Mouse (Mus musculus): ENCODE measurements around the gene Krtap19-9b.

Krtap19-9b gene

GRCm38 (mm10) chr16:88932165-88932564, at the start of gene Krtap19-9b:
TSS of gene Krtap19-9b (minus strand) at chr16:88932265.
- DNase-seq (ENCODE audit: low read depth): no peak

- no peak for DNase-seq (ENCODE audit: low read depth)
Observed at GRCm38 (mm10) chr16:88962773-88963172, 30.7 kb upstream of the Krtap19-9b start, which contains the start of gene Krtap16-3. TSS of gene Krtap16-3 (minus strand) at chr16:88962873.

DNA sequence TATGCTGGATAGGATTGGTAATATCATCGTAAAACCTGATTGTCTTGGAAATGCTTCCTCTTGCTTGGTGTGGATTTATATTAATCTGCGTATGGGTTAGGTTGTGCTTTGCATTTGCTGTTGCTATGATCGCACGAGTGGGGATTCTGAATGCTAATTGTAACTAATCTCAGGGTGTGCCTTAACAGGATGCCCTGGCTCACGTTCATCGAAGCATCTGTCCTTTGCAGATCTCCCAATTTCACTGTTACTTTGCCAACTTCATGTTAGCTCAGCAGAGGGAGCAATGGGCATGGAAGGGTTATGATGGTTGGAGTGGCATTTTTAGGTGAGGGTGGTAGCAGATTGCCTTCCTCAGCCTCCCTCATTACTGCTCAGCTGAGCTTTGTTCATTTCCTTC, 9.0 kb upstream of the Krtap19-9b start:
- no peak for DNase-seq (ENCODE audit: low read depth)

GRCm38 (mm10) chr16:88938252-88938651, 6.2 kb upstream of the Krtap19-9b start:
- no peak for DNase-seq (ENCODE audit: low read depth)

GRCm38 (mm10) chr16:88896357-88896756, 35.7 kb downstream of the Krtap19-9b start, which contains the start of gene Krtap19-5:
TSS of gene Krtap19-5 (minus strand) at chr16:88896457.
- no peak for DNase-seq (ENCODE audit: low read depth)

DNA sequence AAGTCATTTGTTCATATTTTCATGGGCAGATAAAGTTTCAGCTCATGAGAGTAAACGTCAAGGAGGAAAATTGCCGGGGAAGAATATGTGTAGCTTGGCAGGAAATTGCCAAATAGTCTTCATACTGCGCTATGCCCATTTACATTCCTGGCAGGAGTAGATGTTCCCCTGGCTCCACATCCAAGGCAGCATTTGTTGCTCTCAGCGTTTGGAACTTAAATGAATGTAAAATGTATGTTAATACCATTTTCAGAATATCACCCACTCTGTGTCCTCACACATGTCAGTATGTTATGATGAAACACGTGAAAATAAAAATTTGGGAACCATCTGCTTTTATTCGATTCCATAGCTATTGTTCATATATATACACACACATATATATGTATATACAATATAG, 45.2 kb downstream of the Krtap19-9b start:
- DNase-seq (ENCODE audit: low read depth): no peak

- DNase-seq (ENCODE audit: low read depth): no peak
Observed at GRCm38 (mm10) chr16:88884989-88885388, 47.1 kb downstream of the Krtap19-9b start, which contains the start of gene Krtap19-4. TSS of gene Krtap19-4 (minus strand) at chr16:88885089.

Data from c-Kit-positive CD71-positive TER-119-negative erythroid progenitor cells, embryonic 14.5 days (primary cell).